Mouse (Mus musculus): ENCODE data around the gene Numbl.
A peak's percentile ranks its signal among the peaks of the same experiment; 100 is the strongest.

The Numbl gene

DNA sequence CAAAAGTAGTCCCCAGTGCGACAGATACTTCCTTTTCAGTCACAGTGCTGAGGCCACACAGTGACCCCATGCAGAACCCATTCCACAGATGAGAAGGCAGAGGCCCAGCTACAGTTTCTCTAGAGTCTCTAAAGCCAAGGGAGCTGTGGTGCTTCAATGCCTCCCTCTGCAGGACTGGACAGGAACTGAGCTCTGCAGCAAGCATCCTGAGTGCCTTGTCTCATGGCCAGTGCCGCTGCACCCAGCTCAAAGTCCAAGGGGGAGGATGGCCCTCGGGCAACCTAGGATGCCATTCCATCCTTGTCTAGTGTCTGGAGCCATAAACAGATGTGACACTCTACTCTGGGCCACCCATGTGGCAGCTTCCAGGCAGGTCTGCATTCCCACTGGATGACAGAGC lies 2.5 kb upstream of the Numbl start:
- no peak for DNase-seq

DNA sequence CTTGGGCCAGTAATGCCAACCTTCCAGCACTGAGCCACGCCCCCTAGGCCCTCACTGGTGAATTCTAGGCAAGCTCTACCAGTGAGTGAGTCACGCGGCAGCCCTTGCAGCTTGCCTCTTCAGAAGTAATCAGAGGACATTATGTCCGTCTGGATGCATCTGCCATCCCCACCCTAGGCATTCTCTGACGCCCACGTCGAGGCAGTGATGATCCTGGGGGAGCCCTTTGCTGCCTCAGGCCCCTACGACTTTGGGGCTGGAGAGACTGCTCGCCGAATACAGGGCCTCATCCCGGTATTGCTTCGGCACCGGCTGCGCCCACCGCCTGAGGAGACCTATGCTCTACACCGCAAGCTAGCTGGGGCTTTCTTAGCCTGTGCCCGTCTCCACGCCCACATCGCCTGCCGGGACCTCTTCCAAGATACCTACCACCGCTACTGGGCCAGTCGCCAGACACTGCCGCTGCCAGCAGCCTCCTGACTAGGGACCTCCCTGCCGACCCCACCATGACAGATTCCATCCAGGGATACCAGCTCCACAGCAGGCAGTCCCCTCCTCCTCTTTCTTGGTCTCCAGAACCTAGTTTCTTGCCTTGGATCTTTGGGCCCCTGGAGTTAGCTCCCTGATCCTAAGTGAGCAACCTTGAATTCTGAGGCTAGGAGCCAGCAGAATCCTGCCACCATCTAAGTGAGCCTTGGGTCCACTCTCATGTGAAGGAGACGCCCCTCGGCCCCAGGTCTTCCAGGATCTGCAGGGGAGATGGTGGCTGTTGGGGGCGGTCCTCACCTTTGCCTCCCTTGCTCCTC lies 984 bp upstream of the Numbl start:
- DNase-seq = peak; percentile 82

GRCm38 (mm10) chr7:27257852-27258204 lies 405 bp upstream of the Numbl start:
- DNase-seq = no peak

- DNase-seq = no peak
Observed at GRCm38 (mm10) chr7:27259271-27259721, 1.1 kb downstream of the Numbl start.

GRCm38 (mm10) chr7:27259771-27260170 lies 1.5 kb downstream of the Numbl start:
- DNase-seq = no peak

GRCm38 (mm10) chr7:27260856-27261255 lies 2.6 kb downstream of the Numbl start:
- no peak for DNase-seq

DNA sequence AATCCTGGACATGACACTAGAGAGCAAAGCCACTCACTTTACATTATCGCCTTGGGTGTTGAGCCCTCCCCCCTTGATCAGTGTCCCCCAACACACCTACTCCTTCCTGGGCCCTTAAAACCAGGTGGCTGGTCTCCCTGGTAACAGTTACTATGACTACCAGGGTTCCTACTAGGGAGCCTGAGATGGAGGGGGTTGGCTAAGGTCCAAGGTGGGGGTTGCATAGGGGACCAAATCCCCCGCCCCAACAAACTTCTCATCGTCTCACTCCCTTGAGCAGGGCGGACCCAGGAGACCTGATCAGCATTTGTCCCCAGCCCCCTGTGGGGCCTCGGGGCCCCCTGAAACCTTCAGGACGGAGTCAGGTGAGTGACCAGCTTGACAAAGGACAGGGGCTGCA lies 3.7 kb downstream of the Numbl start:
- no peak for DNase-seq

GRCm38 (mm10) chr7:27264761-27265160 lies 6.5 kb downstream of the Numbl start:
- DNase-seq = no peak

DNA sequence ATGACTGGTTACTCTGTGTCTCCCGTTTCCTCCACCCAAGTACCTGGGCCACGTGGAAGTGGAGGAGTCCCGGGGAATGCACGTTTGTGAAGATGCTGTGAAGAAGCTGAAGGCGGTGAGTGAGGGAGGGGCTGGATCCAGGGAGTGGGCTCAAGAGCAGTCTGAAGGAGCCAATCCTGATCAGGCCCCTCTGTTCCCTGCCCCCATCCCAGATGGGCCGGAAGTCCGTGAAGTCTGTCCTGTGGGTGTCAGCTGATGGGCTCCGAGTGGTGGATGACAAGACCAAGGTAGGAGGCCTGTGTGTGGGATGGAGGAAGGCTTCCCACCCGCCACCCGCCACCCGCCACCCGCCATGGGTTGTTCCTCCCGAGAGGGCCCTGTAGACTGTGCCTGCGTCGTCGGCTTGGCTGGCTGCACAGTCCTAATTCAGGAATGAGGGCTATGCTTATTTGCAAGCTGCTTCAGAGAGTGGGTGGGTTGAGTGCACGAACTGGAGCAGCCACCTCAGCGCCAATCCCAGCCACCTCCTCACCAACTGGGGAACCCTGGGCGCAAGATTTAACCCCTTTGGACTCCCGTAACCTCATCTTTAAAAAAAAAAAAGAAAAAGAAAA lies 8.4 kb downstream of the Numbl start:
- DNase-seq = peak; percentile 90

GRCm38 (mm10) chr7:27271423-27271822 lies 13.2 kb downstream of the Numbl start:
- DNase-seq = no peak

- no peak for DNase-seq
Observed at GRCm38 (mm10) chr7:27273739-27274351, 15.6 kb downstream of the Numbl start.

- no peak for DNase-seq
Observed at GRCm38 (mm10) chr7:27274916-27275315, 16.7 kb downstream of the Numbl start.

GRCm38 (mm10) chr7:27276021-27276420 lies 17.8 kb downstream of the Numbl start:
- DNase-seq = no peak

GRCm38 (mm10) chr7:27277191-27277590 lies 19.0 kb downstream of the Numbl start:
- DNase-seq = no peak

GRCm38 (mm10) chr7:27281717-27282116 lies 23.5 kb downstream of the Numbl start:
- no peak for DNase-seq

- DNase-seq = no peak
Observed at GRCm38 (mm10) chr7:27282225-27282624, 24.0 kb downstream of the Numbl start.

GRCm38 (mm10) chr7:27284865-27285697 lies 26.8 kb downstream of the Numbl start:
- DNase-seq = no peak

GRCm38 (mm10) chr7:27285698-27286066 lies 27.4 kb downstream of the Numbl start:
- peak; percentile 63 for DNase-seq

DNA sequence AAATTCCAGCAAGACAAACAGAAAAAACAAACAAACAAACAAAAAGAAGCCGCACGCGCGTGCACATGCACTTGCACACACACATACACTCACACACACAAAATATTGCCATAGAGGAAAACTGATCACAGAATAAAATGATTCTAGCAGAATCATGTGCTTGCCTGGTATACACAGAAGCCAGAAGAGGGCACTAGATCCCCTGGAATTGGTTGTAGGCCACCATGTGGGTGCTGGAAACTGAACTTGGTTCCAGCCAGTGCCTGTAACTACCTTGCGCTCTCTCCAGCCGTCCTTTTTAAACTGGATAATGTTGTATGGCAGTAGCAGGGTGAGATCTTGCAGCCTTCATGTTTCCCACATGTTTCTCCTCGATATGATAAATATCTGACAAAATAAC lies 30.5 kb downstream of the Numbl start:
- no peak for DNase-seq

DNA sequence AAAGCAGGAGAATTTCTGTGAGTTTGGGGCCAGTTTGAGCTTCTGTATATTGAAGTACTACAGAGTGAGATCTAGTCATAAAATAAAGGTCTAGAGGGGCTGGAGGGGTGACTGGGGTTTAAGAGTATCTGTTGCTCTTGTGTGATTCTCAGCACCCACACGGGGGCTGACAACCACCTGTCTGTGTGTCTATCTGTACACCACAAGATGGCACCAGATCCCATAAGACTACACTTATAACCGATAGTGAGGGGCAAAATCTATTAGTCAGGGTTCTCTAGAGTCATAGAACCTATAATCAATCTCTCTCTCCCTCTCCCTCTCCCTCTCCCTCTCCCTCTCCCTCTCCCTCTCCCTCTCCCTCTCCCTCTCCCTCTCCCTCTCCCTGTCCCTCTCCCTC lies 32.3 kb downstream of the Numbl start:
- no peak for DNase-seq

DNA sequence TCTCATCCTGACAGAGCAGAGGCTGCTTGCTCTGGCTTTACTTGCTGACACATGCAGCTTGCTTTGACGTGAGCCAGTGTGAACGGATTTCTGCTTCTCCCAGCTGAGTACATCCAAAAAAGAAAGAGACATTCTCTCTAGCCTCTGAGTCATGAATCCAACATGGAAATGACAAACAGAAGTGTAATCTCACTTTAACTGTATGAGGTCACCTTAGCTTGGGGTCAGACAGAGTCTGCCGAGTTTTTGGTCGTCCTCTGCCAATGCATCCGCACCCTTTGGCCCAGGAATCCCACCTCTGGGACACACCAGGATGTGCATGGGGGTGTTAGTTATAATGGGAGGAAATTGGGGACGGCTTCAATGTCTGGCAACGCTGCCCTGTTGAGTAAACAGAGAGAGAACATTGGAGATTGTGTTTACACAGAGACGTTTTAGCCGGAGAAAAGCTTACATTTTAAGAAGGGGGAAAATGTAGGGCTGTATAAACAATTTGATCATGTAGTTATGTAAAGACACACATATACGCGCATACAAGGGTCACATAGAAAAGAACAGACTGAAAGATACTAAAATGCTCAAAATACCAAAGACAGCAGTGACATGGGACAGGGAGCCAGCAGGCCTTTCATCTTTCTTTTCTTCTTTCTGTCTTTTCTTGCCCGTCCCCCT lies 33.7 kb downstream of the Numbl start:
- no peak for DNase-seq

DNA sequence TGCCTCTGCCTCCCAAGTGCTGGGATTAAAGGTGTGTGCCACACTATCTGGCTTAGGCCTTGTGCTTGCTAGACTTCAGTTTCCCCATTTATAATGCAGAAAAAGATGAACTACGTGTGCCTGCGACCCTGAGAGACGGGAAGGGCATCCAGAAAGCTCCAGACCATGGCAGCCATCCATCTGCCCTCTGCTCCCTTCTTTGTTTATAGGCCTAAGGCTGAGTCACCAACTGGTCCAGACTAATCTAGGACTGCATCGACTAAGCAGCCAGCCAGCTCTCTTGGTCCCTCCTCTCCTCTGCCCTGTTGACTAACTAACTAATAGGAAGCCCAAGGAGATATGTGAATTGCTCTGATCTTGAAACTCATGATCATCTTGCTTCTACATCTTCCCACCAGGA lies 37.7 kb downstream of the Numbl start:
- no peak for DNase-seq

DNA sequence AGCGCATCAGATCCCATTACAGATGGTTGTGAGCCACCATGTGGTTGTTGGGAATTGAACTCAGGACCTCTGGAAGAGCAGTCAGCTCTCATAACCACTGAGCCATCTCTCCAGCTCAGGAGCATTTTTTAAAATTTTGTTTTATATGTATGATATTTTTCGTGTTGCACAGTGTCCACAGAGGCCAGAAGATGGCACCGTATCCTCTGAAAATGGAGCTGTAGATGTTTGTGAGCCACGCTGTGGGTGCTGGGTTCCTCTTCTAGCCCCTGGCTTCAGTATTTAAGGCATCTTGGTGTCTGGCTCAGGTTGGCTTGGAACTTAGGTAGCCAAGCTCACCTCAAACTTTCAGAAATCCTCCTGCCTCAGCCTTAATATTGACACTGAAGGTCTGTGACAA lies 38.3 kb downstream of the Numbl start:
- DNase-seq = no peak

All from layer of hippocampus, adult 9-11 months (tissue).